Mouse (Mus musculus) CD4-positive helper T cell, adult 2 months (primary cell): ENCODE measurements around the gene Syt16.

Source experiments
- DNase-seq: peaks from one replicate; pipeline ENCODE4 v3.0.0-alpha.2; 2012; ENCODE audit warnings: low read depth, missing footprints, low spot score

Gene Syt16

DNA sequence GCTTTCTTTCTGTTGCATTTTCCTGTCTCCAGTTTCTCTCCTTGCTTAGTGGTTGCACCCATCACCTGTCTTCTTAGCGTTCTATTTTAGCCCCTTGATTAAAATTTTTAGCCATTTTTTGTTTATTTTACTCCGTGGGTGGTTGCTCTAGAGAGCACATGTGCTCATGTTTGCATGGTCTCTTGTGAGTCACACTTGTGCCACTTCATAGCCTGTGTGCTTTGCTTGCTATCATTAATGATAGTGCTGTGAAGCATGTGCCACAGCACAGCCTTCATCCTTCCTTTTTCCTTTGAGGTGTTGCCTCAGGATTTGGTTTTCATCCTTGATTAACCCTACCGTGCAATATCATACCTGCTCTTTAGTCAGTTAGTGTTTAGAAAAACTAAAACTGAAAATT, 214.7 kb downstream of the Syt16 start:
- no peak for DNase-seq

DNA sequence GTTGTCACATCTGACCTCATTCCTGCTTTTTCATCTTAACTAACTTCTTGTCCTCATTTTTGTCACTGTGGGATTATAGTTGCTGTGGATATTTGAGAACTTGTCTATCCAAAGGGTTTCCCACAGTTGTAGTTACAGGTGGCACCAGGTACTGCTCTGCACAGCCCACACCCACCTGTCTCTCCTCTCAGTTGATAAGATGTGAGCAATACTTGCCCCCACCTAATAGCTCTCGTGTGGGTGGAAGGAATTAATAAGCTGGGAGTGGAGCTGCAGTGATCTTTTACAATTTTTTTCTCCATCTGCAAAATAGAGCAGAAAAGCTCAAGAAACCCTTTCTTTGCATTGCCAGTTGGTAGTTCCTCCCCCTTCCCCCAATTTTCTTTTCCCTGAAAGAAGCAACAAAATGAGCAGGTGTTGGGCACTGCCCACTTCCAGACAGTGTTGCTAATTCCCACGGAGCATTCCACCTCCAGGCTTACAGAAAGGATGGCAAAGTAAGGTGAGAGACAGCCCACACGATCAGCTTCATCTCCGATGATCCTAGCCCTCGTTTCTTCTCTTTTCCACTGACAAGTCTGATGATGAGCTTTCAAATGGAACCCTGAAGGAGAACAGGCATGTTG, 218.8 kb downstream of the Syt16 start:
- DNase-seq = no peak

DNA sequence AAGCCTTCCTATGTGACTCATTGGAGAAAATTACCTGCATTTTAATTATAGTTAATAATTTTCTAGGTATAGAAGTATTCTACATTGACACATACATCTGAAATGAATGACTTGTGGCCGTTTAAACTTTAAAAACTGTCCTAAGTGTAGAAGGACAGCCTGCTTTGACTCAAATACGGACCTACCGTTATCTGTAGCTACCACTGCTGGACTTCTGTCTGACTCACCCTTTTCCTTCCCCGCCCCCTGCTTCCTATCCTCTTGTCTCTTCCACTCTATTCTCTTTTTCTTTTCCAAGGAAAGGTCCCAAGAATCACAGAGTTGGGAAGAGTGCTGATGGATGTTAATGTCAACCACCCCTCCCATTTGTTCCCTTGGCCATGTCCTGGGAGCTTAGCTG, 222.4 kb downstream of the Syt16 start:
- DNase-seq = no peak

DNA sequence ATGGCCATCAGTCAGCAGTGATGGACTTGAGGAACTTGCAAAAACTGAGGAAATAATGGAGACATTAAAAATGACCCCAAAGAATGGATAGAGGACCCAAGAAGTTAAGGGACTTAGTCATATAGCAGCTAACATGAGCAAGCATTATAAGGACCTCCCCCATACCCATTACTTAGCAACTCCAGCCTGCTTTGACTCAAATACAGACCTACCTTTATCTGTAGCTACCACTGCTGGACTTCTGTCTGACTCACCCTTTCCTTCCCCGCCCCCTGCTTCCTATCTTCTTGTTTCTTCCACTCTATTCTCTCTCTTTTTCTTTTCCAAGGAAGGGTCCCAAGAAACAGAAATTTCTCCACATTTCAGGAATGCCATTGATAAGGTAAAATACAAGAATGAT, 223.2 kb downstream of the Syt16 start:
- no peak for DNase-seq

DNA sequence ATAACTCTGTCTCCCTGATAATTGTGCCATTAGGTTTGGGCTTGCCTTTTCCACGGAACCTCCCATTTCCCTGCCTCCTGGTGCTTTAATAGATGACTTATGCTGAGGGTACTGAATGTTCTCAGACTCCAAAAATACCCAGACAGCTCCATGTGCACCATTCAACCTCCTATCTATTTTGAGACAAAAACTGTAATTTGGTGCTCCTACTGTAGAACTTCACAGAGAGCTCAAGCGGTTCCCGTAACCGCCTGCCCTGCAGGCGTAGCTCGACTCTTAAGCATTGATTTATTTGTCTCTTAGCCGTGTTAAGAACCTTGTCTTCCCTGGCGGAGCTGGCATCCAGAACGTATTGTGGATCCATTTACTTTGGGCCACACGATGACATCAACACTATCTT, 233.3 kb downstream of the Syt16 start:
- no peak for DNase-seq

DNA sequence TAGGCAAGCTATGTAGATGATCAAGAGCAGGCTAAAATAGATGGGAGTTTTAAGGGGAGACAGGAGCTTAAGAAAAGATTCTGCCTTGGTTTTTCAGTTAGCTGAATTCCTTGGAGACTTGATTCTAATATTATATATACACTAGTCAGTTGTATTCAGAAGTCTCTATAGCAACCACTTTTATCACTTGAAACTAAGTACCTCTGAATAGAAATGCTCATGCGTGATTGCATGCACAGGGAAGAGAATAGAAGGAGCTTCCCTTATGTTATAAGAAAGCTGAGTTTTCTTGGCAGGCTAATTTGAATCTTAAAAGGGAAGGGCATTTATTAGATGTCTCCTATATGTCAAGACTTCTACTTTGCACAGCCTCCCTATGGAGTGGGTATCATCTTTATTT, 235.4 kb downstream of the Syt16 start:
- DNase-seq = no peak

DNA sequence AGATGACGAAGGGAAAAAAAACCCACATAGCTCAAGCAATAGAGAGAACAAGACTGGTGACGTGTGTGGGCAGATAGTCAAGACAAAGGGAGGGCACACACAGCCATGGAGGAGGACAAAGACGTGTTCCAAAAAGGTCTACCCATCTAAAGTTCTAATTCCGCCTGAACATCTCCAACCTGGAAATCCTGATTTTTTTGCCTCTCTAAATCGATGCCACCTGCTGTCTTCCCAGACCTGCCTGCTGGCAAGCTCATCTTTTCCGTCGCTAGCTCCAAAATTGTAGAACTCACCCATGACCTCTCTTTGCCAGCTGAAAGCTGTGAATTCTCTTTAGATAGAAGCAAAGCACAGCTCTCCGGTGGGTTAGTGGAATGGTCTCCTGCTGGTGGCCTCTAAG, 238.7 kb downstream of the Syt16 start:
- DNase-seq = no peak

DNA sequence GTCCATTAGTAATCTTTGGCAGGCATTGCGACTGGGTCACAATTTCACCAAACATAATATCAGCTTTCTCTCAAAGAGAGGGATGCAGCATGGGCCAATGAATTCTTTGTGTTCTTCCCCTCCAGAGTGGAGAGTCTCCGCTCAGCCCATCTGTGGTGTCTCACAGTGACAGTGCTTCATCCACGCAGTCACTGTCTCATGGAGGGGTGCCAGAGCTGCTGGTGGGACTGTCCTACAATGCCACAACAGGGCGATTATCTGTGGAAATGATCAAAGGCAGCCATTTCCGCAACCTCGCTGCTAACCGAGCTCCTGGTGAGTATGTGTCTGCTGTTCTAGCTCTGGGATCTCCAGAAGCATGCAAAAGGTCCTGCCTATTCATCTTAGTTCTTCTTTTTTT, 240.6 kb downstream of the Syt16 start:
- no peak for DNase-seq

DNA sequence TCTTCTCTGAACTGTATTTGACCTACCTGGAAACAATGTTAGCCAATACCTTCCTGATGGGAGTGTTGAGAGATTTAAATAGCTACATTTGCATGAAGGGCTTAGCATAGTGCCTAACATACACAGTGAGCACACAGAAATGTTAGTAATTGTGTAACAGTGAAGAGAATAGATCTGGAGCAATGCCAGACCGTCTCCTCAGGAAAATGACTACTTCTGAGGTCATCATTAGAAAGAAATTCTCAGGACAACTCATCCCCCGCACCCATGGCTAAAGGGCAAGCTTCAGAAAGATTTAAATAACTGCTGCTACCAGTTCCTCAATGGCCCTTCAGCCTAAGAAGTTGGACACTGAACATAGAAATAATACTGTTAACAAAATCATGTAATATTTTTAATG, 241.3 kb downstream of the Syt16 start:
- no peak for DNase-seq

DNA sequence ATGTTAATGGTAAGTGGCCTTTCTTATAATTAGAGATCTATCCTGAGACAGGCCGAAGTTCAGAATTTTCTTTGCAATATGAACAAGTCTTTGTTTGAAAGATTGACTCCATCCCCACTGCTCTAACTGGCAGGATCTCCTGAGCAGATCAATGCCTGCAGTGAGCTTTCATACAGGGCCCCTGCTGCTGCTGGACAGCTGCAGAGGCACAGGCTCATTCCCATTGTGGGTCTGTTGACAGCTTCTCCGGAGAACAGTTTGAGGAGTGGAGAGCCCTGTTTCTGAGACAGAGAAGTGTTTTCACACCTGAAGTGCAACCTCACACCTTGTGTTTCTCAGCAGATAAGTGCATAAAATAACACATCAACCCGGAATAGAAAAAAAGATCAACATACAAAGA, 267.4 kb downstream of the Syt16 start:
- DNase-seq = no peak

DNA sequence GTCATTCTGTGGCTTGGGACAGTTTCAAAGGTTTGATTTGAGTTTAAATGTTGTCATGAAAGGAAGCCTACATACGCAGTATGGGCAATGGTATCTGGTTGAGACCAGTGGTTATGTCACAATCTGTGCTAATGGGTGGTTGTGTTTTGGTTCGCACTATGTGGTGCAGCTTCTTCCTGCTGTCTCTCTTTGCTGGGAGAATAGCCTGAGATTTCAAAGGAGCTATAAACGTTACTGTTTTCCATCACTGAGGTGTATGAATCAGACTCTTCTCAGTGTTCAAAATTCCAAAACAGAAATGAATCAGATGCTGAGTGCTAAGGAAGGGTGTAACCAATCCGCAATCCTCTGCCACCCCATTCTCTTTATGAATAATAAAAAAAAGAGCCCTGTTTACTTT, 269.6 kb downstream of the Syt16 start:
- DNase-seq = no peak

DNA sequence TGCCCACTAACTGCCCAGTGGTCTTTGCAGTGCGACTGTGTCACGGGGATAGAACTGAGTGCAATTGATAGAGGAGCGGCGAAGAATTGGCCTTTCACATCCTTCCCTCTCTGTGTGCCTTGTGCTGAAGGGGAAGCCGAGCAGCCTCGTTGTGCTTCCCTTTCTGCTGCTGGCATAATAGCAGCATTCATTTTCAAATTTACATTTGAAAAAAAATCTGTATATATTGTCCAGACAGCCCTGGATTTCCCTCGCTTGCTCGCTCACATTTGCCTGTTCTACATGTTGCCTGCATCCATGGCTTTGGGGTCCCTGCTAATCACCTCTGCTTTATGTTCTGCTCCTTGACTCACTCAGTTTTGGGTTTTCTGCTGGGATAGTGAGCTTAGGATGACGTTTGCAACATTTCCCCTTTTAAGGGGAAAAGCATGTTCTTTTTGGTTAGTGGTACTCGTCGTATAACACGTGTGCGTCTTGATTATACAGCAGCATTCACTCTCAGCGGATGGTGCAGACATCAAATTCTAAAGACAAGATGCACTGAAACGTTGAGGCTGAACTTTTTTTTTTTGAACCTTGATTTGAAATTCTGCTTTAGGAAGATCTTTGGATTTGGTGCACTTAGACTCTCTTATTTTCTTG, 271.3 kb downstream of the Syt16 start:
- no peak for DNase-seq

DNA sequence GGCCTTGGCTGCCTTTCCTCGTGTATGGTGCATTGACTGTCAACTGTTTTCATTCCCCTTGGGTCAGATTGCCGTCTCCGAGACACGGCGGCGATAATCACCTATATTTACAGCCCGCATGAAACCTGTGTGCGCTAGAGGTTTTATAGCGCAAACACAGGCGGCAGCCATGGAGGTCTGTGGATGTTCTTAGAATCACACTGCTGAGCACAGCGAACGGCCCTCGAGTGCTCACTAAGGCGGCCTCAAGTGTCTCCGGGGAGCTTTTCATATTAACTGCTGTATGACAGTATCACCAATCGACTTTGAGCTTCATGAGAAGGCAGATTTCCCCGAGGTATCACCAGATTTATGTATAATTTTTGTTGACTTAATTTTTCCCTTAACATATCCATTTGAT, 275.1 kb downstream of the Syt16 start:
- no peak for DNase-seq

DNA sequence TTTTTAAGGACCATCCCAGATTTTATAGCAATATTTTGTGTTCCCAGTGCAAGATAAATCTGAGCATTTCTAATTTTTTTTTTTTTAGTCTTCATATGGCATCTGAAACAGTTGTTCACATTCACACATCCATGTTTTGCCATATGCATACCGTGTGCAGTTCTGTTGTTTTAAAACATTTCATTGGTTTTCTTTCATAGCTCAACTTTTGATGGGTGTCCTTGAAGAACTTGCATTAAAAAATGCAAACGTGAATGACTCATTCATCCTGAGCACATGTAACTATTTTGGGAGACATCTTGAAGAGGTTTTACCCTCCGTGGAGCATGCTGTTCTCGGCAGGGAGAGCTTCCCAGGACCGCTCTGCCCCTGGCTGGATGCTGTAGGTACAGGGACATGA, 279.8 kb downstream of the Syt16 start:
- DNase-seq = no peak

DNA sequence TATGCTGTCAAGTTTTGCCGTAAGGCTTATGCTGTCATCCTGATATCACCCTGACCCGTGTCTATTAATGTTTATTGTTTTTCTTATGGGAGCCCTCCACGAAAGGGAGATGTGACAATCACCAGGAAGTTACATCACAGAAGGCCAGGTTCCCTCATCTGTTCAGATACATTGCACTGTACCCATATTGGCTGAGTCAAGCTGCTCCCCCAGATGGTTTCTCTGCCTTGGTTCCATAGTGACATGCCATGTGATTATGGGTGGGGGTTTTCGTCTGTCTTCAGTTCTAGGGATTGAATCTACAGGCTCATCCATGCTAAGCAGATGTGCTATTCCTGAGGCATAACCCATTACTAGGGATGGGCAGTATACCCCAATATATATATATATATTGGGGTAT, 283.9 kb downstream of the Syt16 start:
- no peak for DNase-seq

DNA sequence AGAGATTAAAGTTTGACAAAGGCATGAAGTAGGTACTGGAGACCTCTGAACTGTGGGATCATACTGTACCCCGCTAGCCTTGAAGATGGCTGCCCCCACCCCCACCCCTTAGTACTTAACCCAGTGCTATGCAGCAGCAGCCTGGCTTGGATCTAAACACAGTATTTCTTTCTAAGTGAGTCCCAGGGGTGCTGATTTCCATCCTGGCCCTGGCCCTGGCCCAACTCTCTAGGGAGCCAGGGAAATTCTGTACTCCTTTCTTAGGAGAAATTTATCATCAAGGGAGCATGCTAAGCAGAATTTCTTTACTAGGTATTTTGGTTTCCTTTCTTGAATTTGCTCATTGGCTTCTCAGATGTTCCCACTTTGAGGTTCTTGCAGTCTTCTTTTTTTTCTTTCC, 285.4 kb downstream of the Syt16 start:
- DNase-seq = no peak

DNA sequence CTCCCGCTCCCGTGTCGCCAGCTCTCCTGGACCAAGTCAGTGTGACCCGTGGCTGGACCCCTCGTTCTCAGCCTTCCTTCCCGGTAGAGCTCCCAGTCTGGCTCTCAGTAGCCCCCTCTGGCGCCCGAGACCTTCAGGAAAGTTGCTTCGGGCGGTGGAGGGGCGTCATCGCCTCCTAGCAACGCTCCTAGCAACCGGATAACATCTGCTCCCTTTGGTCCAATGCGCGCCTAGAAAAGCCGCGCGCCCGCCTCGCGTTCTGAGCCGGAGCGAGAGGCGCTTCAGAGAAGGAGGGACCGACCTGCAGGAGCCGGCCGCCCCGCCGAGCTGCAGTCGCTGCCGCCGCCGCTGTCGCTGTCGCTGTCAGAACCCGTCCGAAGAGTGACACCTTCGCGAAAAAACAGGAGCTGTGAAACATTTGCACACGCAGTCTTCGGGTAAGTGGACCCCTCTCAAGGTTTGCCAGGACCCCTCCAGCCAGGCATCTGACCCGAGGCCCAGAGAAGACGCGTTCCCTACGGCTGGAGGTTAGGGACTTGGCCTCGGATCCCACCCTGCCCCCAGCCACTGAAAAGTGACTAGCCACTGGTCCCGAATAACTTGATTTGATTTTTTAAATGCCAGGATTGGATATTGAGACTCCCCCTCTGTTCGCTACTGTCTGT, 286.7 kb downstream of the Syt16 start:
- no peak for DNase-seq

DNA sequence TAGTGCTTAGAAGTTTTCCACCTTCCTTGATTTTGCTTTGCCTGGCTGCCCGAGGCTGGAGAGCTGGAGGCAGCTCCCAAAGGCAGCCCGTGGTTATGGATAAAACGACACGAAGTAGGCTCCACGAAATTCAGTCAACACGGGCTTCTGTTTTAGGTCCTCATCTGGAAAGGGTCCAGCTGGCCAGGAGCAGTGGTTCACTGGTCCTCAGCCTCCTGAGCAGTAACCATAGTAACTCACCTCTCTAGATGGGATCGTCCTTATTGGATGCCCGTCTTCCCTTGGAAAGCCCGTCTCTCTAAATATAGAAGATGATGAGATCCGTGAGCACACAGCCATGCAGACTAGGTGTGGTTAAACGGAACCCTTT, 287.2 kb downstream of the Syt16 start:
- DNase-seq = no peak

DNA sequence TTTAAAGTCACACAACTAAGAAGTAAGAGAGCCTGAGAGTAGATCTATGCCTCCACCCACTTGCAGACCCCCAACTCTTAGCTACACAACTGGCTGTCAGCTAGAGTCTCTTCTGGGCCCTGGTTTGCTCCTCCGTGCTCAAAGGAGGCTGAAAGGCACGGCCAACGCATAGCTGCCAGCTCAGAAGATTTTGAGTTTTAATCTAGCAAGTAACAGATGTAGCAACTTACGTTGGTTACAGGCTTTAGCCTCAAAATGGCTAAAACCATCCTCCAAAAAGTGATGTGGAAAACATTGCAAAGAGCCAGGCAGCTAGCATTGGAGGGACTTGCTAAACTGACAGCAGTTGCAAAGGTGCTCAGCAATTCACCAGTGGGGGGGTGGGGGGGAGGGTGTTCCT, 293.5 kb downstream of the Syt16 start:
- DNase-seq = no peak

DNA sequence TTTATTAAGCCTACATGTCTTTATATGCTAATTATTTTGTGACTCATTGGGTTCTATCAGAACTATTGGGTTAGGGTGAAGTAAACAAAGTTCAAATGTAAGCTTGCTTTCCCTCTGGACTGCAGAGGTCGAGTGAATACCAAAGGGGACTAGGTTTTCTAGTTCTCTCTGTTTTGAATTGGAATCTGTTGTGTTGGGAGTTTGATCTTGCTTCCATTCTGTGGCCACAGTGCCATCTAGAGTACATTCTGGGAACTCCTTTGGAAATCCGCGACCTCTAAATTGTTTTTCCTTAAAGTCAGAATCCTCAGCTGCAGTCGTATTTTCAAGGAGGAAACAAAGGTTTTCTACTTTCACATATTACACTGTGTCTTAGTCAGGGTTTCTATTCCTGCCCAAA, 296.2 kb downstream of the Syt16 start:
- no peak for DNase-seq

DNA sequence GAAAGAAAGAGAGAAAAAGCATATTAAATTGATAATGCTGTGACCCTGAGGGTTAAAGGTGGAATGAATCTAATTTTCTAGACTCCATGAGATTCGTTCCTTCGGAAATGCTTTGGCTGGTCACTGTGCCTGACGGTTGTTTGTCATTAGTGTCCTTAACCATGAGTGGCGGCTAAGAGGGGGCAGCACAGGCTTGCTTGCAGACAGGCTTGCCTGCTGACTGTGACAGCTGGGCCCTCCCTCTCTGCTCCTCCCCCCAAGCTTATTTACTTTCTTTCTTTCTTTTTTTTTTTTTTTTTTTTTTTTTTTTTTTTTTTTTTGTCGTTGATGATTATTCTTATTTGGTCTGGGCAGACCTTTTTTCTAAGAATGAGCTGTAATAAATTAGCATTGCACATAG, 298.9 kb downstream of the Syt16 start:
- DNase-seq = no peak

DNA sequence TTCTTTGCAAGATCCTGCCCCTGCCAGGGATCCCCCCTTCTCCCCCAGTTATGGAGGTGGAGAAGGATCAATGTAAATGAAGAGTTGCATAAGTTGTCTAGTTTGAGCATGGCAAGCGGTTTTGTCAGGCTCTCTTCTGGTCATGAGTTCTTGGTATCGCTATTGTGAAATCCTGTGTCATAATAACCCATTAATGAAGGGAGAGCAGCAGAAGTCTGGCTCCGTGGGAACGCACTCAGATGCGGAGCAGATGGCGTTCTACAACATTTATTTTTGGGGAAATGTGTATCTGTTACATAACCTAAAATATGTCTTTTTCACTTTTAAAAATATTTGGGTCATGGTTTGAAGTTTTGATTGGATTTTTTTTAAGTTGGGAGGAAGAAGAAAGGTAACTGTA, 304.1 kb downstream of the Syt16 start:
- no peak for DNase-seq
